Mouse (Mus musculus) intestine, embryonic 16.5 days (tissue): ENCODE data around the gene Tbc1d25. TPM values are rescaled to one million over a fixed set of nuclear protein-coding genes. Genes with fewer than 3 reads are reported as not detected.

Experiments
- ATAC-seq: fragments of 200-750 bp; cut with Nextera tagmentation; 2 replicates; pipeline ENCODE4 v1.8.0; 2017; ENCODE audit warnings: moderate TSS enrichment, moderate library complexity
- H3K27ac ChIP-seq: fragments of 300-500 bp; sonication (generic); 2 replicates; pipeline ENCODE4 v1.5.1; 2014; ENCODE audit warnings: mild to moderate bottlenecking, low read length
- H3K27me3 ChIP-seq: fragments of 300-500 bp; sonication (generic); replicated peaks from 2 replicates; pipeline ENCODE4 v1.6.1; 2014; ENCODE audit warnings: low read length, control low read depth, mixed read lengths; ENCODE audit not compliant: control insufficient read depth, insufficient read depth
- H3K36me3 ChIP-seq: fragments of 300-500 bp; sonication (generic); 2 replicates; pipeline ENCODE4 v1.6.1; 2014; ENCODE audit warnings: low read length, control low read depth; ENCODE audit not compliant: control insufficient read depth, insufficient read depth
- H3K4me1 ChIP-seq: fragments of 300-500 bp; sonication (generic); 2 replicates; pipeline ENCODE4 v1.6.1; 2014; ENCODE audit warnings: low read length, control low read depth, mixed read lengths; ENCODE audit not compliant: control insufficient read depth, insufficient read depth
- H3K4me2 ChIP-seq: fragments of 300-500 bp; sonication (generic); 2 replicates; pipeline ENCODE4 v1.6.1; 2014; ENCODE audit warnings: low read depth, low read length, control low read depth
- H3K4me3 ChIP-seq: fragments of 300-500 bp; sonication (generic); 2 replicates; pipeline ENCODE4 v1.5.1; 2014; ENCODE audit warnings: mild to moderate bottlenecking, low read length
- H3K9ac ChIP-seq: fragments of 300-500 bp; sonication (generic); 2 replicates; pipeline ENCODE4 v1.6.1; 2014; ENCODE audit warnings: low read depth, low read length
- H3K9me3 ChIP-seq: fragments of 300-500 bp; sonication (generic); 2 replicates; pipeline ENCODE4 v1.6.1; 2016; ENCODE audit warnings: low read length, control low read depth; ENCODE audit not compliant: control insufficient read depth
- WGBS: fragments of 180-500 bp; shearing (Covaris S2); extraction: QIAGEN DNeasy Blood & Tissue Kit; methylation state at CpG from one replicate; pipeline ENCODE4 v1.1.7; 2014; 5-methylcytosine and 5-hydroxymethylcytosine counted together
- polyA plus RNA-seq: library from polyadenylated mRNA; unstranded; fragments of >200 nt; fragmentation: Nextera tagmentation; extraction: Ambion mirVana; gene quantifications from 2 replicates; pipeline ENCODE4 v1.2.1, GENCODE M21; 2015

Tbc1d25 gene
- polyA plus RNA-seq, 1 experiment from 2014 or later: 10.0 TPM

DNA sequence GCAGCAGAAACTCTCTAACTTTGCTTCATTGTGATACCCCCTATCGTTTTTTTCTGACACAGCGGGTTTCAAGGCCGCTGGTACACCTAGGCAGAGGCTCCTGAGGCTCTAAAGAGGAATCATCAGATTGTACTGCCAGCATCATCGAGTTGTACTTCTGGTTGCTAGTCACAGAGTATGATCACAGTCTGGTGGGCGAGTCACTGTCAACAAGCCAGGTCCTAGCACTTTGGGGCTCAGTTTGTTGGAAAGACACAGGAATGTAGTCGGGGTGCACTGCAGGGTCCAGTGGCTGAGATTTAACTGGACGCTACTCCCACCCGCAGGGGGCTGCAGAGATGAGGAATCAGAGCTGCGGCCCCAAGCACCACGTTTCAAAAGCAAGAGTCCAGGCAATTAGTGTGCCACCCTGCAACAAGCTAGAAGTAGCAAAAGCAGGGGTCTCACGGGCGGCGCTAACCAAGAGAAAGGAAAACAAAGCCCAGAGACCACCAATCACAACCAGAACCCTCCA lies 16.2 kb upstream of the Tbc1d25 start:
- Histone ChIP-seq H3K4me2 (peak overlapping the region; percentile 60), H3K36me3 (no peaks in the 10 kb centered on the region), H3K27me3 (no peaks in the 10 kb centered on the region), H3K9ac (peak overlapping the region; percentile 79), H3K9me3 (no peaks in the 10 kb centered on the region), H3K4me1 (no peaks in the 10 kb centered on the region), H3K27ac (no peak overlapping the region), H3K4me3 (peak overlapping the region; percentile 63)
- 12% methylated on average over 13 of the region's 13 CpGs for whole genome bisulfite sequencing
- ATAC-seq: no peak; the same call in 1 of the 2 replicates

DNA sequence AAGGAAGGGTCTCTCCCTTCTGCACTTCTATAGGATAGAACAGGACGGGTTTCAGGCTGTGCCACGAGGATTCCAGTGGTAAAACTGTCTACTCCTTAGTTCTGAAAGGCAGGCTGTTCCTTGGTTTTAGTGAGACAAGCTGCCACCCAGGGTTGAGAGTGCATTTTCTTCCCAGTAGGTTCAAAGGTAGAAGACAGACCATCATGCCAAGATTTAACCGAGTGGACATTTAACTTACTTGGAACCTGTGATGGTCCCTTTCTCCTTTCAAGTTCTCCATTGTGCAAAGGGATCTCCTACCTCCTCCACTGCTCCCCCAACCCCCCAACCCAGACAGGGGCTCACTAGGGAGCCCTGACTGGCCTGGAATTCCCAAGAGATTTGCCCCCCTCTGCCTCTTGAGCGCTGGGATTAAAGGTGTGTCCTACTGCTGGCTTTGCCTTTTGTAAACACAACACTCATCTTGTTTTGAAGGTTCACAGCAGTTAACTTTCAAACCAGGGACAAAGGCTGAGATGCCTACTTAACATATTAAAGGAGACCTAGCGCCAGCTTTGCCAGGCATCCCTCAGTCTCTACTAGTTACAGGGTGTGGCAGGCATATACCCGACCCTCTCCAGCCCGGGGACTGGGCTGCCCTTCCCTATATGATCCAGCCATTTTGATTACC lies 7.0 kb upstream of the Tbc1d25 start:
- Histone ChIP-seq H3K36me3 (no peaks in the 10 kb centered on the region), H3K9me3 (no peaks in the 10 kb centered on the region)
- ATAC-seq: no peak

DNA sequence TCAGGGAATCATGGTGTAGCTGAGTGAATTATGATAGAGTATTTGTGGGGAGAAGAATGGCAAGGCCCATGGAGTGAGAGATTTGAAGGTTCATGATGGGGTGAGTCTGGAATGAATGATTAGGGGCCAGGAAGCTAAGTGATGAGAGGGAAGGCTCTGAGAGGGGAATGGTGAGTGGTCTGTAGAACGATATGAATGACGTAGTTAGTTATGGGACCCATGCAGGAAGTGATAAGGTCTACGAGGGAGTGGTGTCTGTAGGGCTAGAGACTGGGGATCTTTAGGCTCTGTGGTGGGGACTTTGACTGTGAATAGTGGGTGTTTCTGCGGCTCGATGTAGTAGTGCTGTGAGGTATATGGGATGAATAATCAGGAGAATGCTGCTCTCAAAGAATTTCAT lies 3.7 kb upstream of the Tbc1d25 start:
- no peak overlapping the region for H3K9ac ChIP-seq
- no peaks in the 10 kb centered on the region for H3K27me3 ChIP-seq
- 87% methylated on average over 5 of the region's 5 CpGs for WGBS
- no peak overlapping the region for H3K27ac ChIP-seq
- H3K4me2 ChIP-seq: no peak overlapping the region
- no peak for ATAC-seq
- H3K36me3 ChIP-seq: no peaks in the 10 kb centered on the region
- no peaks in the 10 kb centered on the region for H3K9me3 ChIP-seq
- H3K4me1 ChIP-seq: 0 out of 2 replicates have a peak, but pooled peaks cover 3% of the 10 kb centered on the region
- no peak overlapping the region for H3K4me3 ChIP-seq

More for the DNA sequence above, 7.0 kb upstream of the Tbc1d25 start:
- H3K4me2 ChIP-seq: no peak overlapping the region
- H3K4me3 ChIP-seq: no peak overlapping the region
- no peaks in the 10 kb centered on the region for H3K4me1 ChIP-seq
- WGBS: 13% methylated on average over 7 of the region's 7 CpGs
- H3K9ac ChIP-seq: no peak overlapping the region
- no peak overlapping the region for H3K27ac ChIP-seq
- H3K27me3 ChIP-seq: no peaks in the 10 kb centered on the region

DNA sequence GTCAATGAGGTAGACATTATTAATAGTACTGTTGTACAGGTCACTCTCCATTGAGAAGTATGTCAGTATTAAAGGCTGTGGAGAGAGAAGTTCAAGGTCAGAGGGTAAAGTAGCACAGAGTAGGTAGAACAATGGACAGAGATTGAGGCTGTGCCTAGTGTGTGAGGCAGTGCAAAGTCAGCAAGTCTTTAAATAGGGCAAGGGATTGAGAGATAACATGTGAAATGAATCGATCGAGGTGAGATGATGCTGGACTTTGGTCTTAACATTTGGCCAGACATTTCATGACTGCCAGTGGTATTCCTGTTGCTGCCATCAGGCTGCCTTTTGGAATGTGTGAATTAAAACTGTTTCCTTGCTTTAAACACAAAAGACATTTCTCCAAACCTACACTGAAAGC lies 2.9 kb upstream of the Tbc1d25 start:
- no peak overlapping the region for H3K27ac ChIP-seq
- 97% methylated on average over 2 of the region's 2 CpGs for WGBS

DNA sequence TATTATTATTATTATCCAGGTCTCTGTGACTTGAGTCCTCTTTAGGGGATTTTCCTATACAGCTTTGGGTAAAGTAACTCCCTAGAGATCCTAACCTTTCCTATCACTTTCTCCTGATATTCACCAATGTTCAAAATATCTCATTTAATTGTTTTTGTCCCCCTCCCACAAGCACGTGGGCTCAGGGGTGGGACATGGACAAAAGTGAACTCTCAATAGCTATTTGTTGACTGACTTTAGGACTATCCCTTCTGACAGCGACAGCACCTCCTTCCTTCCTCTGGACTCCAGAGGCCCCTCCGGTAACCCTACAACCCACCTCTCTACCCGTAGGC lies 845 bp downstream of the Tbc1d25 start:
- Histone ChIP-seq H3K36me3 (no peaks in the 10 kb centered on the region), H3K4me1 (0 out of 2 replicates have a peak, but pooled peaks cover 4% of the 10 kb centered on the region), H3K9ac (peak overlapping the region; percentile 71), H3K27ac (no peak overlapping the region), H3K27me3 (no peaks in the 10 kb centered on the region), H3K9me3 (no peaks in the 10 kb centered on the region), H3K4me3 (peak overlapping the region; percentile 62), H3K4me2 (peak overlapping the region; percentile 56)
- WGBS: 16% methylated on average over 4 of the region's 4 CpGs
- no peak for ATAC-seq

More for the DNA sequence above, 2.9 kb upstream of the Tbc1d25 start:
- Histone ChIP-seq H3K4me2 (no peak overlapping the region), H3K36me3 (no peaks in the 10 kb centered on the region), H3K4me1 (0 out of 2 replicates have a peak, but pooled peaks cover 4% of the 10 kb centered on the region), H3K27me3 (no peaks in the 10 kb centered on the region), H3K9ac (no peak overlapping the region), H3K4me3 (no peak overlapping the region), H3K9me3 (no peaks in the 10 kb centered on the region)
- ATAC-seq: no peak

DNA sequence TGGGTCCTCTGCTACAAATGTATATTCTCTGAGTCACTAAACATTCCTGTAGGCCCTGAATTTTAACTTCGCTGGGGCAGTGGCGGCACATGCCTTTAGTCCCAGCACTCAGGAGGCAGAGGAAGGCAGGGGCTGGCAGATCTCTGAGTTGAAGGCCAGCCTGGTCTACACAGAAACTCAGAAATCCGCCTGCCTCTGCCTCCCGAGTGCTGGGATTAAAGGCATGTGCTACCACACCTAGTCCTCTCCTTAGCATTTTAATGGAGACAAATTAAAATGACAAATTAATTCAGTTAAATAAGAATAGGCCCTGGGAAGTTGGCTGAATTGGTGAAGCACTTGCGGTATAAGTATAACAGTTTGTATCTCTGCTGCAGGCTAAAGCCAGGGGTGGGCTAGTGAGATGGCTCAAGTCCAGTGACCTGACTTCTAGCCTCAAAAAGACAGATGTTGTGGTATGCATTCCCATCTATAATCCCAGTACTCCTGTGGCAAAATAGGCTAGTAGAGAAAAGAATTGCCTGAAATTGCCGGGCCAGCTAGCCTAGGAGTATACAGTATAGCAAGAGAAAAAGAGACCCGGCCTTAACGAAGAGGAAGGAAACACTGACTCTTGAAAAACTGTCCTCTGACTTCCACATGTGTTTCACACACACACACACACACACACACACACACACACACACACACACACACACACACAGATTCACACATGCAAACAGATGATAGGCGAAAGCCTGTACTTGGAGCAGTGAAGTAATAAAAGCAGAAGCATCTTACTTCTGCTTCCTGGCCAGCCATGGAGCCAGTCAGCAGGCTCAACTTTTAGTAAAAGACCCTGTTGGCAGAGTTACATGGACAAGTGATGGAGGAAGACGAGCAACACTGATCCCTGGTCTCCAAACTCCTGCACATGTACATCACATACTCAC lies 8.0 kb downstream of the Tbc1d25 start:
- no peak overlapping the region for H3K4me3 ChIP-seq
- no peaks in the 10 kb centered on the region for H3K27me3 ChIP-seq
- no peaks in the 10 kb centered on the region for H3K9me3 ChIP-seq
- 93% methylated on average over 10 of the region's 10 CpGs for WGBS
- no peaks in the 10 kb centered on the region for H3K4me1 ChIP-seq
- ATAC-seq: no peak
- H3K9ac ChIP-seq: no peak overlapping the region
- H3K4me2 ChIP-seq: no peak overlapping the region
- H3K36me3 ChIP-seq: no peaks in the 10 kb centered on the region
- H3K27ac ChIP-seq: no peak overlapping the region

DNA sequence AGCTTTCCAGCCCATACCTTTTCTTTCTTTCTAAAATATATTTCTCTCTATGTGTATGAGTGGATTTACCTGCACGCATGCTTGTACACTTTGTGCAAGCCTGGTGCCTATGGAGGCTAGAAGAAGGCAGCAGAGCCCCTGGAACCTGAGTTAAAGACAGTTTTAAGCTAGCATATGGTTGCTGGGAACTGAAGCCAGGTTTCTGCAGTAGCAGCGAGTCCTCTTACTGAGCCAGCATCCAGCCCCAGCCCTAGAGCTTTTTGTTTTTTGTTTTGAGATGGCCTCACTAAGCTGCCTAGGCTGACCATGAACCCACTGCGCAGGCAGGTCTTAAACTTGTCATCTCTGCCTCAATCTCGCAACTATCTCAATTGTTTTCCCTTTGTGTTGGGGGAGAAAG lies 11.5 kb downstream of the Tbc1d25 start:
- Histone ChIP-seq H3K9ac (no peak overlapping the region), H3K9me3 (no peaks in the 10 kb centered on the region), H3K4me1 (no peaks in the 10 kb centered on the region), H3K27me3 (no peaks in the 10 kb centered on the region), H3K36me3 (no peaks in the 10 kb centered on the region), H3K27ac (no peak overlapping the region), H3K4me2 (no peak overlapping the region), H3K4me3 (no peak overlapping the region)
- whole genome bisulfite sequencing: 95% methylated on average over 4 of the region's 4 CpGs
- ATAC-seq: no peak

DNA sequence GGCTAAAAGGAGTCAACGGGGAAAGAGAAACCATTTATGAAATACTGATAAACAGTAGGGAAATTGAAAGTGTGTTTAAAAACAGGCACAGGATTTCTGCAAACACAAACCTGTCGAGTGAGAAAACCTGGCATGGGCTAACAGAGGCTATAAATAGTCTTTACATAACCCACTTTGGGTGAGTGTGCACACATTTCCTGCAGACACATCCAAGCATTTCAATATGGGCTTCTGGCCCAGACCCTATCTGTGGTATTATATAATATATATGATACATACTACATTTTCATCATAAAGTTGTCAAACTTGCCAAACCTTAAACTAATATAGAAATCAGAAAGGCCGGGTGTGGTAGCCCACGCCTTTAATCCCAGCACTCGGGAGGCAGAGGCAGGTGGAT lies 12.9 kb downstream of the Tbc1d25 start:
- ATAC-seq: no peak
- H3K27me3 ChIP-seq: no peaks in the 10 kb centered on the region
- WGBS: 70% methylated on average over 5 of the region's 5 CpGs
- no peaks in the 10 kb centered on the region for H3K36me3 ChIP-seq
- no peak overlapping the region for H3K4me2 ChIP-seq
- no peak overlapping the region for H3K9ac ChIP-seq
- no peaks in the 10 kb centered on the region for H3K9me3 ChIP-seq
- no peak overlapping the region for H3K27ac ChIP-seq
- no peaks in the 10 kb centered on the region for H3K4me1 ChIP-seq
- H3K4me3 ChIP-seq: no peak overlapping the region

DNA sequence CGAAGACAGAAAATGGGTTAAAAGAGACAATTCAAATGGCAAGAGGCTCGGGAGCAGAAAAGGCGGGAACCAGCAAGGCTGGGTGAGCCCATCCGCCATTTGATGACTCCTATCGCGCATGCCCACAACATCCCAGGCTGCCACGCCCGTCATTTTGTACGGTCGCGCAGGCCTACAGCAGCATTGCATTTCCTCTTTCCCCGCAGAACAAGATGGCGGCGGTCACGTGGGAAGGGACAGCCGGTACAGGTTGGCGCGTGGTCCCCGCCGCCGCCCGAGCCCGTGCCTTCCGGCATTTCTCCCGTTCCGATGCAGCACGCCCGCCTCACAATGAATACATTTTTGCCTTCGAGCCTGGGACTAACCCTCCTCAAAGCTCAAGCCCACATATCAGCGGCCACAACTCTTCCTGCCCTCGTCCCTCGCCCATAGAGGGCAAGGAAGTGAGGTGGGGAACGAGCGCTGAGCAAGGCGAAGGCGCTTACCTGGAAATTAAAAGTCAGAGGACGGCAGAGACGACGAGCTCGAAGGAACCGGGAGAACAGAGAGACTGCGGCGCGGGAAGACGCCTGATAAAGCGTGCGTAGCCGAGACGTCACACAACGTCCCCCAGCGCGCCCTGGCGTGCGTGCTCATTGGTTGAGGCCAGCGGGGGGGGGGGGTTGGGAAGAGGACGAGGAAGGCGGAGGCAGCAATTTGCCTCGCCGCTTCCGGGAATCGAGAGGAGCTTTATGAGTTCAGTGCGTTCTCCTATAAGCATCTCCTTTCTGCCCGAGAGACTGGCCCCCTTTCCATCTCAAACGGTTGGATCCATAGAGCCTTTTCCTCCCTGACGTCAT lies 30.6 kb downstream of the Tbc1d25 start, which contains the start of gene Rbm3:
Gene Rbm3 (minus strand): TSS at position 728 of the 839 bp plus-strand sequence.
- 22% methylated on average over 62 of the region's 65 CpGs for WGBS
- peak within 1 kb of the TSS; percentile 81 for H3K9ac ChIP-seq
- peak within 1 kb of the TSS; percentile 97 for H3K27ac ChIP-seq
- ATAC-seq: peak; percentile 97
- peak within 1 kb of the TSS; percentile 67 for H3K4me3 ChIP-seq
- peaks cover 6% of the 10 kb centered on the region for H3K4me1 ChIP-seq
- peak within 1 kb of the TSS; percentile 64 for H3K4me2 ChIP-seq
- no peaks in the 10 kb centered on the region for H3K36me3 ChIP-seq
- no peaks in the 10 kb centered on the region for H3K27me3 ChIP-seq
- H3K9me3 ChIP-seq: no peaks in the 10 kb centered on the region
